ENCODE assay signal across 10 mouse cellular contexts in genomic region chr6:31133896-31134735, GRCm38 (mm10).
A peak's percentile ranks its signal among the peaks of the same experiment; 100 is the strongest.
DNase-seq lines count a peak whose midpoint lies in the region; ATAC-seq and TF ChIP-seq lines count a peak whose summit lies in the region.
"Had no signal": no experiment of that assay in that cellular context is flagged by ENCODE, and none has a peak within 500 bp of the region (broad histone marks: within the 10 kb centered on the region; RNA-seq: fewer than 3 reads in every experiment).

No protein-coding gene starts in this region.

- H3K4me2 ChIP-seq in forebrain, embryonic 14.5 days (ENCODE audit: low read length), result no peak overlapping the region
- no peak overlapping the region for H3K4me2 ChIP-seq in embryonic facial prominence, embryonic 14.5 days (ENCODE audit: low read depth, low read length)
- H3K4me2 ChIP-seq: lung, embryonic 14.5 days had no signal

- no peak overlapping the region for H3K9ac ChIP-seq in forebrain, embryonic 14.5 days (ENCODE audit: low read length)
- H3K9ac ChIP-seq in embryonic facial prominence, embryonic 14.5 days (ENCODE audit: low read depth, low read length), result no peak overlapping the region
- H3K9ac ChIP-seq: lung, embryonic 14.5 days had no signal

- no peaks in the 10 kb centered on the region for H3K4me1 ChIP-seq in forebrain, embryonic 14.5 days (ENCODE audit: control insufficient read depth, insufficient read depth, low read length)
- peaks cover 13% of the 10 kb centered on the region for H3K4me1 ChIP-seq in forebrain, embryonic 10.5 days
- H3K4me1 ChIP-seq in embryonic facial prominence, embryonic 14.5 days (ENCODE audit: control insufficient read depth, insufficient read depth, low read length), result no peaks in the 10 kb centered on the region; the same call in 1 of the 2 replicates

- peak; percentile 60; the same call in 1 of the 2 replicates for ATAC-seq in forebrain, embryonic 14.5 days
- ATAC-seq in embryonic facial prominence, embryonic 14.5 days (ENCODE audit: low read depth), result peak; percentile 30; the same call in 1 of the 2 replicates

- 84% methylated on average over 11 of the region's 11 CpGs for WGBS in forebrain, embryonic 14.5 days
- 92% methylated on average over 11 of the region's 11 CpGs for WGBS in forebrain, embryonic 10.5 days
- WGBS in embryonic facial prominence, embryonic 14.5 days, result 69% methylated on average over 11 of the region's 11 CpGs

- H3K4me3 ChIP-seq in forebrain, embryonic 14.5 days (ENCODE audit: low read depth, low read length), result no peak overlapping the region
- no peak overlapping the region for H3K4me3 ChIP-seq in forebrain, embryonic 10.5 days
- no peak overlapping the region for H3K4me3 ChIP-seq in layer of hippocampus, adult 2 months
- H3K4me3 ChIP-seq in embryonic facial prominence, embryonic 14.5 days (ENCODE audit: low read depth, low read length), result no peak overlapping the region

- no peaks in the 10 kb centered on the region for H3K27me3 ChIP-seq in forebrain, embryonic 14.5 days (replicated peaks; ENCODE audit: control insufficient read depth, insufficient read depth, low read length)
- no peaks in the 10 kb centered on the region for H3K27me3 ChIP-seq in forebrain, embryonic 10.5 days (ENCODE audit: poor library complexity, severe bottlenecking)
- H3K27me3 ChIP-seq in embryonic facial prominence, embryonic 14.5 days (replicated peaks; ENCODE audit: control insufficient read depth, insufficient read depth, low read length), result no peaks in the 10 kb centered on the region

- peaks cover 3% of the 10 kb centered on the region; the same call in 1 of the 2 replicates for H3K9me3 ChIP-seq in forebrain, embryonic 14.5 days (replicated peaks; ENCODE audit: control insufficient read depth, low read length)
- H3K9me3 ChIP-seq in forebrain, embryonic 10.5 days, result no peaks in the 10 kb centered on the region; the same call in 1 of the 2 replicates
- H3K9me3 ChIP-seq in embryonic facial prominence, embryonic 14.5 days (ENCODE audit: control insufficient read depth, low read length), result peaks cover 6% of the 10 kb centered on the region; the same call in 1 of the 2 replicates

- no peak overlapping the region for H3K27ac ChIP-seq in forebrain, embryonic 14.5 days (ENCODE audit: low read depth, low read length)
- no peak overlapping the region for H3K27ac ChIP-seq in forebrain, embryonic 10.5 days
- peak overlapping the region; percentile 67 for H3K27ac ChIP-seq in layer of hippocampus, adult 2 months
- peak overlapping the region; percentile 17 for H3K27ac ChIP-seq in embryonic facial prominence, embryonic 14.5 days (replicated peaks; ENCODE audit: low read depth, low read length)

- peak; percentile 59 for DNase-seq in forebrain, embryonic 14.5 days (ENCODE audit: low spot score)
- no peak for DNase-seq in forebrain, embryonic 10.5 days (ENCODE audit: extremely low spot score, low spot score)
- peak; percentile 58 to 60 for DNase-seq in layer of hippocampus, adult 2 months (ENCODE audit: low spot score in 2 of 2)
- no peak for DNase-seq in layer of hippocampus, adult 9-10 months (ENCODE audit: low spot score)
- DNase-seq in MN1 (ENCODE audit: low spot score), result peak; percentile 58
- DNase-seq in embryonic facial prominence, embryonic 14.5 days (ENCODE audit: low spot score), result peak; percentile 36
- DNase-seq in lung, postnatal 25 days (ENCODE audit: low spot score), result no peak
- no peak for DNase-seq in Muller cell, postnatal 12 days (ENCODE audit: inconsistent ontology term)
- DNase-seq: kidney, postnatal 10 days; lung, embryonic 14.5 days had no signal

- TF ChIP-seq CTCF in layer of hippocampus, adult 2 months (conservative IDR thresholded peaks at IDR 0.05), result no peak

- no peaks in the 10 kb centered on the region for H3K36me3 ChIP-seq in forebrain, embryonic 14.5 days (ENCODE audit: control insufficient read depth, insufficient read depth, low read length)
- no peaks in the 10 kb centered on the region for H3K36me3 ChIP-seq in forebrain, embryonic 10.5 days (replicated peaks)
- no peaks in the 10 kb centered on the region for H3K36me3 ChIP-seq in embryonic facial prominence, embryonic 14.5 days (ENCODE audit: control insufficient read depth, insufficient read depth, low read length)

Comparison
In these comparisons a context has a peak if more than half of its experiments do, and no peak if none do; other contexts are left out.
1. DNase-seq: peak in forebrain, embryonic 14.5 days (single experiment), layer of hippocampus, adult 2 months (2 of 2), MN1 (single experiment) and embryonic facial prominence, embryonic 14.5 days (single experiment); none in forebrain, embryonic 10.5 days (single experiment), layer of hippocampus, adult 9-10 months (single experiment), lung, postnatal 25 days (single experiment) and Muller cell, postnatal 12 days (single experiment).
2. H3K27ac ChIP-seq: peak in layer of hippocampus, adult 2 months (single experiment) and embryonic facial prominence, embryonic 14.5 days (single experiment); none in forebrain, embryonic 14.5 days (single experiment) and forebrain, embryonic 10.5 days (single experiment).